Comparison of ENCODE assay signal across 9 mouse cellular contexts in the genomic region with DNA sequence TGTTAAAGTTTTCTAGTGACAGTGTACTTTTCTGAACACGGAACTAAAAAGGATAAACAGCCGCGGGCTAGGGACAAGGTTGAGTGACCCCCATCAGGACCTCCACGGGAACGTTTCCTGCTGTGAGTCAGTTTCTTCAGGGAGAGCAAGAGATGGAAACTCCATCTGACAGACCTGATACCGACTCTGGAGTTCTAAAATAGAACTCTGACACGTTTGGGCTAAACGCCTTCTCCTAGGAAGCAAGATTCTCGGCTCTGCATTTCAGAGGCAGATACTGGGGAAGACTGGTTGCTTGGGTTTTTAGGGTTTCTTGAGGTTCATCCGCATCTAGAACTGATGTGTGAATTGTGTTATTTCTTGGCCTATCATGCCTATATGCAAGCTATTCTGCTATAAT. TPM values are rescaled to one million over a fixed set of nuclear protein-coding genes. Genes with fewer than 3 reads are reported as not detected.
A peak's percentile ranks its signal among the peaks of the same experiment; 100 is the strongest.
DNase-seq lines count a peak whose midpoint lies in the region; ATAC-seq lines count a peak whose summit lies in the region.
"Had no signal": no experiment of that assay in that cellular context is flagged by ENCODE, and none has a peak within 500 bp of the region (broad histone marks: within the 10 kb centered on the region; RNA-seq: fewer than 3 reads in every experiment).

No protein-coding gene starts in this region.

- H3K4me1 ChIP-seq in heart, embryonic 13.5 days: peaks cover 14% of the 10 kb centered on the region
- peaks cover 3% of the 10 kb centered on the region; the same call in 1 of the 2 replicates for H3K4me1 ChIP-seq in lung, embryonic 16.5 days (replicated peaks; ENCODE audit: control insufficient read depth, insufficient read depth, low read length)
- H3K4me1 ChIP-seq in heart, embryonic 15.5 days (replicated peaks): peaks cover 12% of the 10 kb centered on the region
- H3K4me1 ChIP-seq in hindbrain, embryonic 12.5 days: no peaks in the 10 kb centered on the region

- ATAC-seq in heart, embryonic 13.5 days (ENCODE audit: extremely low read depth, insufficient number of reproducible peaks, low FRiP score, low TSS enrichment): no peak
- peak; percentile 24; the same call in 1 of the 2 replicates for ATAC-seq in lung, embryonic 16.5 days (ENCODE audit: low read depth)
- ATAC-seq in heart, embryonic 15.5 days (replicated peaks; ENCODE audit: insufficient number of reproducible peaks, insufficient read depth, low FRiP score, low read depth): no peak
- ATAC-seq in hindbrain, embryonic 12.5 days (ENCODE audit: low FRiP score): no peak

- no peak for DNase-seq in heart, adult 8-10 months (ENCODE audit: low spot score)
- DNase-seq in lung, adult 18-20 months: no peak
- no peak for DNase-seq in layer of hippocampus, adult 9-11 months

- no peaks in the 10 kb centered on the region for H3K79me2 ChIP-seq in macrophage (ENCODE audit: inconsistent target)

- peak overlapping the region; percentile 25; the same call in 1 of the 2 replicates for H3K27ac ChIP-seq in heart, embryonic 13.5 days (replicated peaks)
- peak overlapping the region; percentile 34; the same call in 1 of the 2 replicates for H3K27ac ChIP-seq in lung, embryonic 16.5 days (ENCODE audit: low read length)
- H3K27ac ChIP-seq in heart, embryonic 15.5 days: peak overlapping the region; percentile 9; the same call in 1 of the 2 replicates
- peak overlapping the region; percentile 54 for H3K27ac ChIP-seq in macrophage
- H3K27ac ChIP-seq in hindbrain, embryonic 12.5 days: no peak overlapping the region

- peak overlapping the region; percentile 61 for H3K9ac ChIP-seq in heart, embryonic 13.5 days
- no peak overlapping the region for H3K9ac ChIP-seq in lung, embryonic 16.5 days (ENCODE audit: low read length)
- no peak overlapping the region for H3K9ac ChIP-seq in heart, embryonic 15.5 days
- no peak overlapping the region for H3K9ac ChIP-seq in hindbrain, embryonic 12.5 days

- no peaks in the 10 kb centered on the region for H3K9me3 ChIP-seq in heart, embryonic 13.5 days
- H3K9me3 ChIP-seq in lung, embryonic 16.5 days (ENCODE audit: control insufficient read depth, low read length): no peaks in the 10 kb centered on the region
- no peaks in the 10 kb centered on the region for H3K9me3 ChIP-seq in heart, embryonic 15.5 days (replicated peaks)
- H3K9me3 ChIP-seq in hindbrain, embryonic 12.5 days (replicated peaks): no peaks in the 10 kb centered on the region

- H3K36me3 ChIP-seq in heart, embryonic 13.5 days: no peaks in the 10 kb centered on the region
- H3K36me3 ChIP-seq in lung, embryonic 16.5 days (ENCODE audit: control insufficient read depth, insufficient read depth, low read length): no peaks in the 10 kb centered on the region
- no peaks in the 10 kb centered on the region for H3K36me3 ChIP-seq in heart, embryonic 15.5 days
- no peaks in the 10 kb centered on the region for H3K36me3 ChIP-seq in macrophage (ENCODE audit: inconsistent target)
- H3K36me3 ChIP-seq in hindbrain, embryonic 12.5 days: no peaks in the 10 kb centered on the region

- H3K4me2 ChIP-seq in heart, embryonic 13.5 days: peak overlapping the region; percentile 57
- H3K4me2 ChIP-seq in lung, embryonic 16.5 days (ENCODE audit: low read depth, low read length): peak overlapping the region; percentile 28
- H3K4me2 ChIP-seq in heart, embryonic 15.5 days: peak overlapping the region; percentile 42
- H3K4me2 ChIP-seq in hindbrain, embryonic 12.5 days (replicated peaks): no peak overlapping the region

- WGBS in heart, embryonic 13.5 days: 25% methylated on average over 10 of the region's 10 CpGs
- 32% methylated on average over 10 of the region's 10 CpGs for WGBS in lung, embryonic 16.5 days
- WGBS in heart, embryonic 15.5 days: 23% methylated on average over 10 of the region's 10 CpGs
- WGBS in macrophage (ENCODE audit: missing documents): 49% methylated on average over 10 of the region's 10 CpGs
- 60% methylated on average over 10 of the region's 10 CpGs for WGBS in hindbrain, embryonic 12.5 days

- peak overlapping the region; percentile 19 for H3K4me3 ChIP-seq in heart, embryonic 13.5 days
- no peak overlapping the region for H3K4me3 ChIP-seq in lung, embryonic 16.5 days (ENCODE audit: low read length)
- H3K4me3 ChIP-seq in heart, embryonic 15.5 days: no peak overlapping the region
- no peak overlapping the region for H3K4me3 ChIP-seq in macrophage (ENCODE audit: inconsistent target)
- no peak overlapping the region for H3K4me3 ChIP-seq in hindbrain, embryonic 12.5 days

- no peaks in the 10 kb centered on the region for H3K27me3 ChIP-seq in heart, embryonic 13.5 days (replicated peaks)
- no peaks in the 10 kb centered on the region for H3K27me3 ChIP-seq in lung, embryonic 16.5 days (ENCODE audit: control insufficient read depth, insufficient read depth, low read depth, low read length)
- H3K27me3 ChIP-seq in heart, embryonic 15.5 days: no peaks in the 10 kb centered on the region
- H3K27me3 ChIP-seq in hindbrain, embryonic 12.5 days: no peaks in the 10 kb centered on the region

RNA-seq across cellular contexts. Expression of gene Dtnbp1, which starts 29.4 kb away (rescaled TPM):
- polyA plus RNA-seq in heart, embryonic 13.5 days (2015; fragmentation: Nextera tagmentation; extraction: Ambion mirVana): 78.2 and 88.4 TPM in 2 replicates
- total RNA-seq in heart, adult 8-10 months (2022): 100 to 1,000 TPM; 126 to 144 (median 133) TPM
- polyA plus RNA-seq in lung, embryonic 16.5 days (2015; fragmentation: Nextera tagmentation; extraction: Ambion mirVana): 63.5 and 68.6 TPM in 2 replicates
- 82.1 and 97.8 TPM in 2 replicates for polyA plus RNA-seq in heart, embryonic 15.5 days (2015; fragmentation: Nextera tagmentation; extraction: Ambion mirVana)
- 100 to 1,000 TPM in 19 of 26 experiments, 10 to 100 TPM in 7; 54.4 to 318 (median 136) TPM for total RNA-seq in macrophage (2018; cell fraction: chromatin; rRNA removed)
- 100 to 1,000 TPM; 107 to 202 (median 147) TPM for total RNA-seq in macrophage (2018; cell fraction: cytosol; rRNA removed)
- total RNA-seq in macrophage (2018; cell fraction: nucleus; rRNA removed): 100 to 1,000 TPM in 17 of 26 experiments, 10 to 100 TPM in 9; 53.3 to 191 (median 113) TPM
- polyA plus RNA-seq in macrophage (2018): 125 to 155 TPM (median 146 TPM) in 3 replicates
- 79.3 and 81.6 TPM in 2 replicates for polyA plus RNA-seq in hindbrain, embryonic 12.5 days (2016; fragmentation: Nextera tagmentation; extraction: Ambion mirVana)

RNA-seq across cellular contexts. Expression of gene Gm9817, which starts 47.2 kb away (rescaled TPM):
- polyA plus RNA-seq in heart, embryonic 13.5 days (2015; fragmentation: Nextera tagmentation; extraction: Ambion mirVana): 0.12 and 0.15 TPM in 2 replicates
- total RNA-seq in heart, adult 8-10 months (2022): under 1 TPM; 0.11 to 0.17 (median 0.14) TPM
- not detected in 2 replicates for polyA plus RNA-seq in lung, embryonic 16.5 days (2015; fragmentation: Nextera tagmentation; extraction: Ambion mirVana)
- polyA plus RNA-seq in heart, embryonic 15.5 days (2015; fragmentation: Nextera tagmentation; extraction: Ambion mirVana): 0.05 TPM in 1 of 2 replicates, not detected in the other
- under 1 TPM in 9 of 26 experiments, not detected in 17; 0.29 to 0.83 (median 0.42) TPM for total RNA-seq in macrophage (2018; cell fraction: chromatin; rRNA removed)
- not detected for total RNA-seq in macrophage (2018; cell fraction: cytosol; rRNA removed)
- total RNA-seq in macrophage (2018; cell fraction: nucleus; rRNA removed): under 1 TPM in 4 of 26 experiments, not detected in 22; 0.17 to 0.58 (median 0.22) TPM
- 0.07 TPM in 1 of 3 replicates, not detected in the others for polyA plus RNA-seq in macrophage (2018)
- polyA plus RNA-seq in hindbrain, embryonic 12.5 days (2016; fragmentation: Nextera tagmentation; extraction: Ambion mirVana): not detected in 2 replicates
- polyA plus RNA-seq: neural tube, embryonic 11.5 days had no signal
